Mouse (Mus musculus): ENCODE data around the gene Hnrnpf. TPM values are rescaled to one million over a fixed set of nuclear protein-coding genes. Genes with fewer than 3 reads are reported as not detected.

Gene Hnrnpf
- polyA plus RNA-seq, 1 experiment from 2014 or later: 782 TPM

GRCm38 (mm10) chr6:117901510-117902402, 1.6 kb downstream of the Hnrnpf start:
- Histone ChIP-seq H3K4me1 (replicated peaks; ENCODE audit: control insufficient read depth, insufficient read depth, low read length) (no peaks in the 10 kb centered on the region), H3K9me3 (ENCODE audit: control insufficient read depth, low read length) (no peaks in the 10 kb centered on the region), H3K4me3 (ENCODE audit: low read depth, low read length) (no peak overlapping the region), H3K4me2 (ENCODE audit: low read depth, low read length, severe bottlenecking) (no peak overlapping the region), H3K27ac (ENCODE audit: low read depth, low read length) (no peak overlapping the region), H3K27me3 (ENCODE audit: control insufficient read depth, insufficient read depth, low read length) (no peaks in the 10 kb centered on the region), H3K36me3 (ENCODE audit: control insufficient read depth, insufficient read depth, low read length) (no peaks in the 10 kb centered on the region), H3K9ac (ENCODE audit: low read length) (no peak overlapping the region)
- ATAC-seq (replicated peaks; ENCODE audit: low FRiP score): no peak
- 80% methylated on average over 9 of the region's 9 CpGs for WGBS
- DNase-seq (ENCODE audit: low spot score): no peak

GRCm38 (mm10) chr6:117902556-117902955, 2.4 kb downstream of the Hnrnpf start:
- Histone ChIP-seq H3K4me2 (ENCODE audit: low read depth, low read length, severe bottlenecking) (no peak overlapping the region), H3K4me3 (ENCODE audit: low read depth, low read length) (no peak overlapping the region), H3K27me3 (ENCODE audit: control insufficient read depth, insufficient read depth, low read length) (no peaks in the 10 kb centered on the region), H3K27ac (ENCODE audit: low read depth, low read length) (no peak overlapping the region), H3K9me3 (ENCODE audit: control insufficient read depth, low read length) (no peaks in the 10 kb centered on the region), H3K9ac (ENCODE audit: low read length) (no peak overlapping the region), H3K4me1 (replicated peaks; ENCODE audit: control insufficient read depth, insufficient read depth, low read length) (no peaks in the 10 kb centered on the region), H3K36me3 (ENCODE audit: control insufficient read depth, insufficient read depth, low read length) (no peaks in the 10 kb centered on the region)
- ATAC-seq (replicated peaks; ENCODE audit: low FRiP score) (no peak), DNase-seq (ENCODE audit: low spot score) (no peak)
- WGBS: 90% methylated on average over 4 of the region's 4 CpGs

- ATAC-seq (replicated peaks; ENCODE audit: low FRiP score): no peak
- WGBS: 75% methylated on average over 3 of the region's 3 CpGs
- DNase-seq (ENCODE audit: low spot score): no peak
Observed at GRCm38 (mm10) chr6:117903836-117904235, 3.7 kb downstream of the Hnrnpf start.

GRCm38 (mm10) chr6:117905260-117905930, 5.3 kb downstream of the Hnrnpf start:
- H3K36me3 ChIP-seq (ENCODE audit: control insufficient read depth, insufficient read depth, low read length): no peaks in the 10 kb centered on the region
- H3K9ac ChIP-seq (ENCODE audit: low read length): peak overlapping the region; percentile 73
- ATAC-seq (replicated peaks; ENCODE audit: low FRiP score) (no peak), DNase-seq (ENCODE audit: low spot score) (no peak)
- no peaks in the 10 kb centered on the region for H3K9me3 ChIP-seq (ENCODE audit: control insufficient read depth, low read length)
- H3K4me2 ChIP-seq (ENCODE audit: low read depth, low read length, severe bottlenecking): peak overlapping the region; percentile 56
- H3K4me3 ChIP-seq (ENCODE audit: low read depth, low read length): peak overlapping the region; percentile 99
- no peaks in the 10 kb centered on the region for H3K27me3 ChIP-seq (ENCODE audit: control insufficient read depth, insufficient read depth, low read length)
- H3K27ac ChIP-seq (ENCODE audit: low read depth, low read length): no peak overlapping the region
- 0 out of 2 replicates have a peak, but pooled peaks cover 1% of the 10 kb centered on the region for H3K4me1 ChIP-seq (replicated peaks; ENCODE audit: control insufficient read depth, insufficient read depth, low read length)
- WGBS: 29% methylated on average over 4 of the region's 4 CpGs

More at GRCm38 (mm10) chr6:117903836-117904235, 3.7 kb downstream of the Hnrnpf start:
- Histone ChIP-seq H3K4me1 (replicated peaks; ENCODE audit: control insufficient read depth, insufficient read depth, low read length) (0 out of 2 replicates have a peak, but pooled peaks cover 1% of the 10 kb centered on the region), H3K4me3 (ENCODE audit: low read depth, low read length) (no peak overlapping the region), H3K4me2 (ENCODE audit: low read depth, low read length, severe bottlenecking) (no peak overlapping the region), H3K9ac (ENCODE audit: low read length) (no peak overlapping the region), H3K27me3 (ENCODE audit: control insufficient read depth, insufficient read depth, low read length) (no peaks in the 10 kb centered on the region), H3K27ac (ENCODE audit: low read depth, low read length) (no peak overlapping the region), H3K9me3 (ENCODE audit: control insufficient read depth, low read length) (no peaks in the 10 kb centered on the region), H3K36me3 (ENCODE audit: control insufficient read depth, insufficient read depth, low read length) (no peaks in the 10 kb centered on the region)

DNA sequence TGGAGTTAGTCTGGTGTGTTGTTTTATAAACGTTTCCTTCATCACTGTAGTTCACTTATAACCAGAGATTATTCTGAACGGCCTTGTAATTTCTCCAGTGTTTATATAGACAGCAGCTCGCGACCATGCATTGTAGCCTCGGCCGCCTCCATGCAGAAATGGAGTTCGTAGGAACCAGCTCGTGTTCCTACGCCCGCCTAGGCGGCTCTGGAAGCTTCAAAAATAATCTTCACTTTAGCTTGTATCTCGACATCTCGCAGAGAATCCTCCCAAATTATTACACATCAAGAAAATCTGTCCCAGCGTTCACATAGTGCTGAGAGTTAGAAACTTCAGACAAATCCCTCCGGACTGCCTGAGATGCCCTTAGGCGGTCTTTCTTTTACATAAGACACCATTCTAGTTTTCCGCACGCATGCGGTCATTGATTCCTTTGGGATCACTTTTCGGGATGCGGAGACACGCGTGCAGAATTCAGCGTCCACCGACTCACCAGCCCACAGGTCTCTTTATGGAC, 5.9 kb downstream of the Hnrnpf start:
- WGBS: 1% methylated on average over 25 of the region's 25 CpGs
- H3K4me3 ChIP-seq (ENCODE audit: low read depth, low read length): peak overlapping the region; percentile 99
- no peak for DNase-seq (ENCODE audit: low spot score)
- H3K4me2 ChIP-seq (ENCODE audit: low read depth, low read length, severe bottlenecking): peak overlapping the region; percentile 56
- 0 out of 2 replicates have a peak, but pooled peaks cover 1% of the 10 kb centered on the region for H3K4me1 ChIP-seq (replicated peaks; ENCODE audit: control insufficient read depth, insufficient read depth, low read length)
- no peaks in the 10 kb centered on the region for H3K27me3 ChIP-seq (ENCODE audit: control insufficient read depth, insufficient read depth, low read length)
- peak; percentile 45; the same call in 1 of the 2 replicates for ATAC-seq (replicated peaks; ENCODE audit: low FRiP score)
- peak overlapping the region; percentile 73 for H3K9ac ChIP-seq (ENCODE audit: low read length)
- no peaks in the 10 kb centered on the region for H3K9me3 ChIP-seq (ENCODE audit: control insufficient read depth, low read length)
- H3K36me3 ChIP-seq (ENCODE audit: control insufficient read depth, insufficient read depth, low read length): no peaks in the 10 kb centered on the region
- H3K27ac ChIP-seq (ENCODE audit: low read depth, low read length): peak overlapping the region; percentile 68

GRCm38 (mm10) chr6:117906590-117907271, 6.6 kb downstream of the Hnrnpf start:
- 0% methylated on average over 45 of the region's 68 CpGs for WGBS
- no peaks in the 10 kb centered on the region for H3K36me3 ChIP-seq (ENCODE audit: control insufficient read depth, insufficient read depth, low read length)

GRCm38 (mm10) chr6:117907301-117907978, 7.3 kb downstream of the Hnrnpf start:
- Histone ChIP-seq H3K4me1 (replicated peaks; ENCODE audit: control insufficient read depth, insufficient read depth, low read length) (0 out of 2 replicates have a peak, but pooled peaks cover 1% of the 10 kb centered on the region), H3K36me3 (ENCODE audit: control insufficient read depth, insufficient read depth, low read length) (no peaks in the 10 kb centered on the region), H3K4me3 (ENCODE audit: low read depth, low read length) (peak overlapping the region; percentile 99), H3K27me3 (ENCODE audit: control insufficient read depth, insufficient read depth, low read length) (no peaks in the 10 kb centered on the region), H3K27ac (ENCODE audit: low read depth, low read length) (peak overlapping the region; percentile 83), H3K9me3 (ENCODE audit: control insufficient read depth, low read length) (no peaks in the 10 kb centered on the region), H3K9ac (ENCODE audit: low read length) (peak overlapping the region; percentile 96), H3K4me2 (ENCODE audit: low read depth, low read length, severe bottlenecking) (peak overlapping the region; percentile 87)
- ATAC-seq (replicated peaks; ENCODE audit: low FRiP score) (peak; percentile 80), DNase-seq (ENCODE audit: low spot score) (peak; percentile 92)
- WGBS: under 1% methylated on average over 39 of the region's 77 CpGs

More at GRCm38 (mm10) chr6:117906590-117907271, 6.6 kb downstream of the Hnrnpf start:
- peak overlapping the region; percentile 99 for H3K4me3 ChIP-seq (ENCODE audit: low read depth, low read length)
- DNase-seq (ENCODE audit: low spot score) (peak; percentile 99), ATAC-seq (replicated peaks; ENCODE audit: low FRiP score) (peak; percentile 97)
- H3K9me3 ChIP-seq (ENCODE audit: control insufficient read depth, low read length): no peaks in the 10 kb centered on the region
- H3K4me2 ChIP-seq (ENCODE audit: low read depth, low read length, severe bottlenecking): peak overlapping the region; percentile 87
- no peaks in the 10 kb centered on the region for H3K27me3 ChIP-seq (ENCODE audit: control insufficient read depth, insufficient read depth, low read length)
- 0 out of 2 replicates have a peak, but pooled peaks cover 1% of the 10 kb centered on the region for H3K4me1 ChIP-seq (replicated peaks; ENCODE audit: control insufficient read depth, insufficient read depth, low read length)
- peak overlapping the region; percentile 96 for H3K9ac ChIP-seq (ENCODE audit: low read length)
- H3K27ac ChIP-seq (ENCODE audit: low read depth, low read length): peak overlapping the region; percentile 83
